Mouse (Mus musculus) liver, embryonic 14.5 days (tissue): ENCODE data around the gene Nipsnap1. TPM values are rescaled to one million over a fixed set of nuclear protein-coding genes. Genes with fewer than 3 reads are reported as not detected.

Experiments used
- ATAC-seq: fragments of 200-750 bp; cut with Nextera tagmentation; 2 replicates; pipeline ENCODE4 v1.8.0; 2017; ENCODE audit warnings: moderate number of reproducible peaks, mild to moderate bottlenecking, moderate library complexity; ENCODE audit not compliant: insufficient read depth
- DNase-seq, 3 experiments: peaks; one replicate each; pipeline ENCODE4 v3.0.0-alpha.2; 2012 to 2013; ENCODE audit warnings: low read depth in 3 of 3, low spot score in 3 of 3
- H3K27ac ChIP-seq: fragments of 300-500 bp; sonication (generic); 2 replicates; pipeline ENCODE4 v1.5.1; 2014; ENCODE audit warnings: moderate library complexity, mild to moderate bottlenecking, control low read depth, inconsistent platforms
- H3K27me3 ChIP-seq: fragments of 300-500 bp; sonication (generic); 2 replicates; pipeline ENCODE4 v1.6.1; 2014; ENCODE audit warnings: mild to moderate bottlenecking, low read length, moderate library complexity; ENCODE audit not compliant: control insufficient read depth, insufficient read depth
- H3K36me3 ChIP-seq: fragments of 300-500 bp; sonication (generic); replicated peaks from 2 replicates; pipeline ENCODE4 v1.6.1; 2014; ENCODE audit warnings: low read depth; ENCODE audit not compliant: control insufficient read depth, insufficient read depth
- H3K4me1 ChIP-seq, 2 experiments: fragments of 200-500 bp in 1 of 2; fragments of 300-500 bp in 1 of 2; sonication (generic) in 1 of 2; replicated peaks; 2 replicates each; pipeline ENCODE4 v1.6.1; 2012 to 2014; ENCODE audit warnings: antibody characterized with exemption in 1 of 2, inconsistent platforms in 1 of 2, low read length in 1 of 2; ENCODE audit not compliant: control insufficient read depth in 2 of 2, insufficient read depth in 2 of 2
- H3K4me2 ChIP-seq: fragments of 300-500 bp; sonication (generic); 2 replicates; pipeline ENCODE4 v1.6.1; 2014; ENCODE audit warnings: low read depth, mild to moderate bottlenecking, control low read depth, moderate library complexity
- H3K4me3 ChIP-seq, 2 experiments: fragments of 200-500 bp in 1 of 2; fragments of 300-500 bp in 1 of 2; sonication (generic) in 1 of 2; 2 replicates each; pipeline ENCODE4 v1.5.1; 2012 to 2014; ENCODE audit warnings: low read depth in 2 of 2, low read length in 2 of 2, mild to moderate bottlenecking in 2 of 2, control low read depth in 1 of 2, inconsistent platforms in 1 of 2, moderate library complexity in 1 of 2; ENCODE audit not compliant: insufficient read depth in 1 of 2
- H3K9ac ChIP-seq: fragments of 300-500 bp; sonication (generic); replicated peaks from 2 replicates; pipeline ENCODE4 v1.6.1; 2014; ENCODE audit warnings: mild to moderate bottlenecking, control low read depth, moderate library complexity
- H3K9me3 ChIP-seq: fragments of 300-500 bp; sonication (generic); 2 replicates; pipeline ENCODE4 v1.6.1; 2016; ENCODE audit warnings: low read length, mixed read lengths; ENCODE audit not compliant: control insufficient read depth
- CTCF ChIP-seq: IDR thresholded peaks from 2 replicates; pipeline ENCODE4 v1.5.1; 2016; ENCODE audit warnings: antibody characterized with exemption, low read depth, control low read depth
- EP300 ChIP-seq: IDR thresholded peaks from 2 replicates; pipeline ENCODE4 v1.6.1; 2016; ENCODE audit warnings: antibody characterized with exemption, low read depth
- whole genome bisulfite sequencing: fragments of 180-500 bp; shearing (Covaris S2); extraction: QIAGEN DNeasy Blood & Tissue Kit; methylation state at CpG from one replicate; pipeline ENCODE4 v1.1.7; 2014; ENCODE audit not compliant: insufficient replicate concordance; 5-methylcytosine and 5-hydroxymethylcytosine counted together
- polyA plus RNA-seq, 2 experiments: library from polyadenylated mRNA; depleted of rRNA in 1 of 2; stranded (reverse) in 1 of 2; unstranded in 1 of 2; fragments of >200 nt; fragmentation: Nextera tagmentation in 1 of 2; extraction: Ambion mirVana in 1 of 2; gene quantifications; 2 replicates each; pipeline versions ENCODE4 v1.2.1 to v1.2.3; 2012 to 2014

The Nipsnap1 gene
- polyA plus RNA-seq, 2 experiments = 41.9 to 63.4 TPM

- Histone ChIP-seq H3K27ac (no peak overlapping the region), H3K27me3 (no peaks in the 10 kb centered on the region), H3K9ac (no peak overlapping the region), H3K4me2 (no peak overlapping the region), H3K9me3 (no peaks in the 10 kb centered on the region), H3K36me3 (no peaks in the 10 kb centered on the region), H3K4me1 (no peaks in the 10 kb centered on the region; a peak in 1 of 4 replicates), H3K4me3 (no peak overlapping the region)
- WGBS = 68% methylated on average over 3 of the region's 3 CpGs
- TF ChIP-seq CTCF (no peak), EP300 (no peak)
- no peak for DNase-seq
- no peak for ATAC-seq
These were observed 32.7 kb upstream of the Nipsnap1 start for GRCm38 (mm10) chr11:4840942-4841526.

GRCm38 (mm10) chr11:4848483-4849248 is 25.1 kb upstream of the Nipsnap1 start:
- WGBS = under 1% methylated on average over 50 of the region's 50 CpGs
- peak overlapping the region; percentile 77 for H3K4me2 ChIP-seq
- ATAC-seq = peak; percentile 12

GRCm38 (mm10) chr11:4849258-4849943 is 24.4 kb upstream of the Nipsnap1 start, which contains the start of gene Nf2:
Gene Nf2, minus strand, starts transcription at chr11:4849536.
- Histone ChIP-seq H3K27me3 (no peaks in the 10 kb centered on the region), H3K9me3 (no peaks in the 10 kb centered on the region), H3K4me2 (peak within 1 kb of the TSS; percentile 86), H3K36me3 (no peaks in the 10 kb centered on the region), H3K4me3 (peak within 1 kb of the TSS; percentile 81 to 82), H3K9ac (peak within 1 kb of the TSS; percentile 93), H3K4me1 (peaks cover 0 to 4% of the 10 kb centered on the region in 2 experiments; a peak in 3 of 4 replicates), H3K27ac (peak within 1 kb of the TSS; percentile 55)
- WGBS = under 1% methylated on average over 60 of the region's 60 CpGs
- ATAC-seq (peak; percentile 98), DNase-seq (peak; percentile 98 to 99 (median 99))
- TF ChIP-seq EP300 (no peak; the same call in 1 of the 2 replicates), CTCF (no peak)

More at GRCm38 (mm10) chr11:4848483-4849248, 25.1 kb upstream of the Nipsnap1 start:
- Histone ChIP-seq H3K36me3 (no peaks in the 10 kb centered on the region), H3K9me3 (no peaks in the 10 kb centered on the region), H3K27ac (peak overlapping the region; percentile 55), H3K4me1 (peaks cover 0 to 4% of the 10 kb centered on the region in 2 experiments; a peak in 3 of 4 replicates), H3K27me3 (no peaks in the 10 kb centered on the region), H3K9ac (peak overlapping the region; percentile 93), H3K4me3 (peak overlapping the region; percentile 81 to 82)
- no peak for TF ChIP-seq EP300
- peak; percentile 10; the same call in 1 of the 2 replicates for TF ChIP-seq CTCF
- DNase-seq = peak; percentile 24 to 40 (median 34)

GRCm38 (mm10) chr11:4850404-4850803 is 23.3 kb upstream of the Nipsnap1 start:
- 80% methylated on average over 2 of the region's 2 CpGs for WGBS
- H3K9ac ChIP-seq = no peak overlapping the region
- no peaks in the 10 kb centered on the region for H3K9me3 ChIP-seq
- H3K4me3 ChIP-seq = no peak overlapping the region; a peak in 1 of 4 replicates
- H3K4me2 ChIP-seq = peak overlapping the region; percentile 86; the same call in 1 of the 2 replicates
- H3K4me1 ChIP-seq = peaks cover 0 to 4% of the 10 kb centered on the region in 2 experiments; a peak in 3 of 4 replicates
- TF ChIP-seq CTCF (no peak), EP300 (no peak)
- ATAC-seq (no peak), DNase-seq (no peak)
- H3K27ac ChIP-seq = no peak overlapping the region
- no peaks in the 10 kb centered on the region for H3K27me3 ChIP-seq
- no peaks in the 10 kb centered on the region for H3K36me3 ChIP-seq
